Mouse (Mus musculus): ENCODE data around the gene Bora. TPM values are rescaled to one million over a fixed set of nuclear protein-coding genes. Genes with fewer than 3 reads are reported as not detected.
"Not testable (repeated sequence)": the region's sequence is repeated elsewhere in the genome, so short reads cannot be mapped to it uniquely, and the experiment has no call there.

Gene Bora
- polyA plus RNA-seq, 1 experiment from 2014 or later = 13.8 TPM

- Histone ChIP-seq H3K4me1 (replicated peaks; ENCODE audit: control insufficient read depth, insufficient read depth) (no peaks in the 10 kb centered on the region), H3K4me2 (replicated peaks; ENCODE audit: low read depth) (peak overlapping the region; percentile 34; the same call in 1 of the 2 replicates), H3K36me3 (ENCODE audit: control insufficient read depth, insufficient read depth, low read length) (no peaks in the 10 kb centered on the region), H3K9me3 (ENCODE audit: control insufficient read depth, low read length) (no peaks in the 10 kb centered on the region), H3K9ac (ENCODE audit: low read length) (no peak overlapping the region), H3K27ac (replicated peaks) (no peak overlapping the region), H3K4me3 (ENCODE audit: low read depth, low read length) (no peak overlapping the region), H3K27me3 (ENCODE audit: control insufficient read depth, insufficient read depth, low read length) (no peaks in the 10 kb centered on the region)
- TF ChIP-seq EP300 (optimal IDR thresholded peaks at IDR 0.05) = no peak
- peak; percentile 67 for TF ChIP-seq CTCF (IDR thresholded peaks at IDR 0.05; ENCODE audit: low read depth)
- 41% methylated on average over 12 of the region's 12 CpGs for WGBS
- no peak for DNase-seq (ENCODE audit: low spot score)
- no peak for ATAC-seq (ENCODE audit: low FRiP score, low TSS enrichment)
Observed at GRCm38 (mm10) chr14:99022346-99023086, 23.5 kb upstream of the Bora start.

GRCm38 (mm10) chr14:99029987-99030386 lies 16.0 kb upstream of the Bora start:
- Histone ChIP-seq H3K27me3 (ENCODE audit: control insufficient read depth, insufficient read depth, low read length) (no peaks in the 10 kb centered on the region), H3K9ac (ENCODE audit: low read length) (no peak overlapping the region), H3K27ac (replicated peaks) (no peak overlapping the region), H3K4me3 (ENCODE audit: low read depth, low read length) (no peak overlapping the region), H3K9me3 (ENCODE audit: control insufficient read depth, low read length) (no peaks in the 10 kb centered on the region), H3K4me1 (replicated peaks; ENCODE audit: control insufficient read depth, insufficient read depth) (no peaks in the 10 kb centered on the region), H3K4me2 (replicated peaks; ENCODE audit: low read depth) (no peak overlapping the region), H3K36me3 (ENCODE audit: control insufficient read depth, insufficient read depth, low read length) (no peaks in the 10 kb centered on the region)
- DNase-seq (ENCODE audit: low spot score) (no peak), ATAC-seq (ENCODE audit: low FRiP score, low TSS enrichment) (0 out of 2 replicates have a peak, but pooled peaks have one; percentile 38)
- TF ChIP-seq EP300 (optimal IDR thresholded peaks at IDR 0.05) (no peak), CTCF (IDR thresholded peaks at IDR 0.05; ENCODE audit: low read depth) (no peak)
- 49% methylated on average over 5 of the region's 5 CpGs for WGBS

DNA sequence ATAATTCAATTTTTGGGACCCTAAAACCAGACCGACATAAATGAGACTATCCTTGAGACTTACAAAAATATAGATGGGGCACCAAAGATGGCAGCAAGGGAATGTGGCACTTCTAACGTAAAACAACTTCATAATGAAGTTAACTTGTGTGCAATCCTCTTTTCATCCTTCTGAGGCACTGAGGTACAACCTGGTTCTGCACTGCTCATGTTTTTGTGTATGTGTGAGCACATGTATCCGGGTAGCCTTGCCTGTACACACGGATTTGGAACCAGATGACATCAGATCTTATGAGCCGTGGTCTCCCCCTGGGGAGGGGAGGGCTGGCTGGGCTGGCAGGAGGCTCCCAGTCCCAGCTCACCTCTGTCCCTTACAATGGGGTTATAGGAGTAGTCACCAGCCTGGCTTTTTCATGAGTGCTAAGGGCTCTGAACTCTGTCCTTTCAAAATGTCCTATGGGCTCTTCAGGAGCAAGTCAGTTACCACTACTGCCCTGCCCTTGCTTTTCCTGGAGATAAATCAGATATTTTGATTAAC lies 14.6 kb upstream of the Bora start:
- no peak for ATAC-seq (ENCODE audit: low FRiP score, low TSS enrichment)

DNA sequence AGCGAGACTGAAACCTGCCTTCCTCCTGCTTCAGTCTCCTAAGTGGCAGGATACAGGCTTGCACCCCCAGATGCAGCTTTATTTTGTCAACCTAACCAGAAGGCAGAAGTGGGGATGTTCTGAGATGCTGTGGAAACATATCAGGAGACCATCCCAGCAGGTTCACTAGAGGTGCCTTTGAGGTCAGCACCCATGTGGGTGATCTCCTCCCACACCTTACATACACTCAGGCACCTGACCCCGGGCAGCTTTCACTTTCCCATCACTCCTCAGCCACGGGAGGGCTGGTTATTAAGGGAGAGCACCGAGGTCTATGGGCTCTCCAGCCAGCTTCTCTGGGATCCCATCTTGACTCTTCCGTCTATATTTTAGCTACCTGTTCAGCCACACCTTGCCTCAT lies 13.4 kb upstream of the Bora start:
- DNase-seq (ENCODE audit: low spot score) (no peak), ATAC-seq (ENCODE audit: low FRiP score, low TSS enrichment) (no peak)
- WGBS = 83% methylated on average over 5 of the region's 5 CpGs

More for the DNA sequence above, 14.6 kb upstream of the Bora start:
- WGBS = 94% methylated on average over 5 of the region's 5 CpGs
- no peaks in the 10 kb centered on the region for H3K4me1 ChIP-seq (replicated peaks; ENCODE audit: control insufficient read depth, insufficient read depth)
- no peak for DNase-seq (ENCODE audit: low spot score)
- H3K9ac ChIP-seq (ENCODE audit: low read length) = no peak overlapping the region
- no peaks in the 10 kb centered on the region for H3K36me3 ChIP-seq (ENCODE audit: control insufficient read depth, insufficient read depth, low read length)
- no peak overlapping the region for H3K4me2 ChIP-seq (replicated peaks; ENCODE audit: low read depth)
- no peak for TF ChIP-seq CTCF (IDR thresholded peaks at IDR 0.05; ENCODE audit: low read depth)
- no peak for TF ChIP-seq EP300 (optimal IDR thresholded peaks at IDR 0.05)
- H3K9me3 ChIP-seq (ENCODE audit: control insufficient read depth, low read length) = no peaks in the 10 kb centered on the region
- no peaks in the 10 kb centered on the region for H3K27me3 ChIP-seq (ENCODE audit: control insufficient read depth, insufficient read depth, low read length)
- no peak overlapping the region for H3K4me3 ChIP-seq (ENCODE audit: low read depth, low read length)
- no peak overlapping the region for H3K27ac ChIP-seq (replicated peaks)

DNA sequence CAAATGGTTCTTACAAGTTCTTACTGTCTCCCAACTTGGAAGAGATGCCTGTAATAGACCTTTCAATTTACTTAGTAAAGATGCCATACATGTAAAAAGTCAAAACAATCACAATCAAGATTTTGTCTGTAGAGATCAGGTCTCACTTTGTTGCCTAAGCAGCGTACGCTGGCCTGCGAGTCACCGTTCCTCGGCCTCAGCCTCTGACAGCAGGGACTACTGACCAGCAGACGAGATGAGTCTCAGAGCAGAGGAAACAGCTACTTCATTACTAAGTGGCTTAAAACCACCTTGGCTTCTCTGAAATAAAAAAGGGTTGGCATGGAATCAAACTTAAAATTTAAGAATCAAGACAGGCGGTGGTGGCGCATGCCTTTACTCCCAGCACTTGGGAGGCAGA lies 11.2 kb upstream of the Bora start:
- not testable (repeated sequence) for H3K4me1 ChIP-seq (replicated peaks; ENCODE audit: control insufficient read depth, insufficient read depth); H3K36me3 ChIP-seq (ENCODE audit: control insufficient read depth, insufficient read depth, low read length); H3K4me3 ChIP-seq (ENCODE audit: low read depth, low read length); H3K9me3 ChIP-seq (ENCODE audit: control insufficient read depth, low read length); H3K9ac ChIP-seq (ENCODE audit: low read length); H3K4me2 ChIP-seq (replicated peaks; ENCODE audit: low read depth); H3K27me3 ChIP-seq (ENCODE audit: control insufficient read depth, insufficient read depth, low read length); DNase-seq (ENCODE audit: low spot score); ATAC-seq (ENCODE audit: low FRiP score, low TSS enrichment); H3K27ac ChIP-seq (replicated peaks)
- WGBS = 95% methylated on average over 8 of the region's 8 CpGs

More for the DNA sequence above, 13.4 kb upstream of the Bora start:
- Histone ChIP-seq H3K27me3 (ENCODE audit: control insufficient read depth, insufficient read depth, low read length) (no peaks in the 10 kb centered on the region), H3K9me3 (ENCODE audit: control insufficient read depth, low read length) (no peaks in the 10 kb centered on the region), H3K4me3 (ENCODE audit: low read depth, low read length) (no peak overlapping the region), H3K4me2 (replicated peaks; ENCODE audit: low read depth) (no peak overlapping the region), H3K9ac (ENCODE audit: low read length) (no peak overlapping the region), H3K4me1 (replicated peaks; ENCODE audit: control insufficient read depth, insufficient read depth) (no peaks in the 10 kb centered on the region), H3K36me3 (ENCODE audit: control insufficient read depth, insufficient read depth, low read length) (no peaks in the 10 kb centered on the region), H3K27ac (replicated peaks) (no peak overlapping the region)
- no peak for TF ChIP-seq CTCF (IDR thresholded peaks at IDR 0.05; ENCODE audit: low read depth)
- TF ChIP-seq EP300 (optimal IDR thresholded peaks at IDR 0.05) = no peak

GRCm38 (mm10) chr14:99036039-99036438 lies 10.0 kb upstream of the Bora start:
- WGBS = 61% methylated on average over 4 of the region's 4 CpGs

More at GRCm38 (mm10) chr14:99036039-99036438, 10.0 kb upstream of the Bora start:
- ATAC-seq (ENCODE audit: low FRiP score, low TSS enrichment) (no peak), DNase-seq (ENCODE audit: low spot score) (no peak)
- H3K27ac ChIP-seq (replicated peaks) = no peak overlapping the region
- H3K9me3 ChIP-seq (ENCODE audit: control insufficient read depth, low read length) = no peaks in the 10 kb centered on the region
- 0 out of 2 replicates have a peak, but pooled peaks cover under 1% of the 10 kb centered on the region for H3K4me1 ChIP-seq (replicated peaks; ENCODE audit: control insufficient read depth, insufficient read depth)
- H3K36me3 ChIP-seq (ENCODE audit: control insufficient read depth, insufficient read depth, low read length) = no peaks in the 10 kb centered on the region; the same call in 1 of the 2 replicates
- H3K4me2 ChIP-seq (replicated peaks; ENCODE audit: low read depth) = no peak overlapping the region
- TF ChIP-seq CTCF (IDR thresholded peaks at IDR 0.05; ENCODE audit: low read depth) (no peak), EP300 (optimal IDR thresholded peaks at IDR 0.05) (no peak)
- no peak overlapping the region for H3K9ac ChIP-seq (ENCODE audit: low read length)
- no peak overlapping the region for H3K4me3 ChIP-seq (ENCODE audit: low read depth, low read length)
- H3K27me3 ChIP-seq (ENCODE audit: control insufficient read depth, insufficient read depth, low read length) = no peaks in the 10 kb centered on the region
